Mouse (Mus musculus) liver (tissue): ENCODE measurements around the gene Cux1.
A peak's percentile ranks its signal among the peaks of the same experiment; 100 is the strongest.
"Not testable (repeated sequence)": the region's sequence is repeated elsewhere in the genome, so short reads cannot be mapped to it uniquely, and the experiment has no call there.

ENCODE experiments used
- DNase-seq: peaks from one replicate; pipeline ENCODE4 v3.0.0-alpha.2; 2020; ENCODE audit warnings: mixed read lengths

Gene Cux1

DNA sequence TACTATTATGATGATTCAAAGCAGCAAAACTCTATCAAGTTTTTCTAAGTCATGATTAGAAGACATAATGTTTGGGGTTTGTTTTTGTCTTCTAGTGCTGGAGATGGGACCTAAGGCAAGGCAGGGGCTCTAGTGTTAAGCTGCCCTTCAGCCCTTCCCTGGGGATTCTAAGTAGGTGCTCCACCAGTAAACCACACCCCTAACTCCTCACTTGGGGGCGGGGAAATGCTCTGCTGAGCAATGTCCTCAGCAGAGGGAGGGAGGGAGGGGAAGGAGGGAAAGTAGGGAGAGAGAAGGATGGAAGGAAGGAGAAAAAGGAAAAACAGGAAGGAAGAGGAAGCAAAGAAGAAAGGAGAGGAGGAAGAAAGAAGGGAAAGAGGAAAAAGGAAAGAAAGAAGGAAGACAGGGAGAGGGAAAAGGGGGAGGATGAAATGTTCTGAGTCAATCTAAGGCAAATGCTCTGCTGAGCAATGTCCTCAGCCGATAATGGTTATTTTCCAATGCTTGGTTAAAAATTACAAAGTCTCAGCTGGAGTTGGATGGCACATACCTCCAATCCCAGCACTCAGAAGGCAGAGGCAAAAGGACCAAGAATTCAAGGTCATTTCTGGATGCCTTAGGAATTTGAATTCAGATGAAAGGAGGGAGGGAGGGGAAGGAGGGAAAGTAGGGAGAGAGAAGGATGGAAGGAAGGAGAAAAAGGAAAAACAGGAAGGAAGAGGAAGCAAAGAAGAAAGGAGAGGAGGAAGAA, 96.1 kb downstream of the Cux1 start:
- DNase-seq = not testable (repeated sequence)

GRCm38 (mm10) chr5:136469301-136469700, 98.0 kb downstream of the Cux1 start:
- no peak for DNase-seq

DNA sequence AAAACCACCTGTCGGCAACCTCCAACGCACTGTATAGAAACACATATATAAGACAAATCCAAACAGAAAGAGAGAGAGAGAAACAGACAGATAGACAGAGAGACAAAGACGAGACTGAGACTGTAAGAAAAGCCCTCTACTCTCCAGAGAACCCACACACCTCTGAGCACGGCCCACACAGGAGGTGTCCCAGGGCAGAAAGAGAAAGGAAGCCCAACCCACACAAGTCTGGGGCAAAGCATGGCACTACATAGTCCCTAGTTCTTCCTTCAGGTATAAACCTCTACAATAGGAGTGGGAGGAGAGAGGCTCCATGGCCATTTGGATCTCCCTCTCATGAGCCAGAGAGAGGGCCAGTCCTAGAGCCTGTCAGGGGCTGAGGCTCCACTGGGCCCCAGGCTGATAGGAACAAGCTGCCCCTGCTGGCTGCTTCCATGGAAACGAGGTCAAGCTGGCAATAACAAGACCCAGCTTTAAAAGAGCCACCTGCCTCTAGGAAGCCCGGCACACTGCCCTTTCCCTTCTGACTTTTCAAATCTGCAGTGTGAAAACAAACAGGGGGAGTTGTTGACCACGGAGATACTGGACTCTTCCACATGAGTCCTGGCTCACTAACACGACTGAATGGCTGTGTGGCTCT, 99.8 kb downstream of the Cux1 start:
- peak; percentile 25 for DNase-seq

- no peak for DNase-seq
Measured at GRCm38 (mm10) chr5:136465770-136466406, 101.4 kb downstream of the Cux1 start.

GRCm38 (mm10) chr5:136465366-136465765, 101.9 kb downstream of the Cux1 start:
- no peak for DNase-seq

- no peak for DNase-seq
Measured at GRCm38 (mm10) chr5:136464849-136465248, 102.4 kb downstream of the Cux1 start.

- no peak for DNase-seq
Measured at GRCm38 (mm10) chr5:136464128-136464527, 103.2 kb downstream of the Cux1 start.

DNA sequence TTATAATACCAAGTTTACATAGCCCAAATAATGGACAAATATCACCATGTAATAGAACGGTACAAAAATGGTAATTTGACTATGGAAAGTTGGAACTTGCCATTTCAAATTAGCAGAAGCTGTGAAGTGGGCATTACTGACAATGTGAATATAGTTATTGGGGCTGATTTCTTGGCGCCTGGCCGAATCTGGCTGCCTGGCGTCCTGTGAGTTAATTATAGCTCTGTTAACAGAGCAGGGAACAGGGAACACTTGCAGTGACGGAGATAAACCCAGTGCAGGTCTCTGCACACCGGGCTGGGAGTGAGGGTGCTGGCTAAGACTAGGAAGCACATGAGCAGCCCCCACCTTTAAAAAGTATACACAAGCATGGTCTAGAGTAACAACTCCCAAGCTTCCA, 104.7 kb downstream of the Cux1 start:
- DNase-seq = no peak

- DNase-seq = no peak
Measured at GRCm38 (mm10) chr5:136459901-136460300, 107.4 kb downstream of the Cux1 start.

DNA sequence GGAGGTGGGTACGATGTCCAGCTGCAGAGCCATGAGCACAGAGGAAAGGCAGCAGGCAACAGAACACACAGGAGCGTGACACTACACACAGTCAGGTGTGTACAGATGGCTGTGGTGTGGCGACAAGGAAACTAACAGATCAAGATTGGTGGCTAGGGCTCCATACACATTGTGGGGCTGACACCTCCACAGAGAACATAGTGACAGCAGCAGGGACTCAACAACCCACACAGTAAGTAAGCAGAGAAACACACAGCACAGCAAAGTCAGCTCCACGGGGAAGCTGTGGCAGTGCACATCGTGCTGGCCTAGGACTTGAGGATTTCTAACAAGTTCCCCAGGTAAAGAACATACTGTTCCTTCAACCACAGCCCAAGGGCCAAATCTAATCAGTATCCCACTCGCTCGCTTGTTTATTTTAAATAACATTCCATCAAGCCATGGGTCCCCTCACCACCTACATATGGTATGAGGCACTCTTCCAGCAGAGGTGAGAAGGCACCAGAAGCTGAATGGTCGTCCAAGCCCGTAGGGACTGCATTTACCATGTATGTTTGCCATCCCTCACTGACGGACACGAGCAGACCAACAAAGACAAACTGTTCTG, 108.3 kb downstream of the Cux1 start:
- DNase-seq = no peak

GRCm38 (mm10) chr5:136458102-136458863, 109.0 kb downstream of the Cux1 start:
- peak; percentile 16 for DNase-seq

GRCm38 (mm10) chr5:136456395-136456794, 110.9 kb downstream of the Cux1 start:
- no peak for DNase-seq

DNA sequence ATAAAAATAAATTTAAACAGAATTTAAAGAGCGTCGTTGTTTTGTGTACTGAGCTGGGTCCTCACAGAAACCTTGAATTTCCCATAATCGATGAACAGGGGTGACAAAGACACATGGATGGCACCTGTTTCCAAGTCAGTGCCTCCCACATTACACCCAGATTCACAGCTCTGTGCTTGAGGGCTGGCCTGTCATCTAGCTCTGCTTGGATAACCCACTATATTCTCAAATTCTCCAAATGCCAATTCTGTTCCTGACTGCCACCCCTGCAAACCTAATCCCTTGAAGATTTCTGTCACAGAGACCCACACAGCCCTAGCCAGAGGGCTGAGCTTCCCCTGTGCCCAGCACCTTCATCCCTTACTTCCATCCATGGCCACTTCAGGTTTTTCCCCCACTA, 114.6 kb downstream of the Cux1 start:
- no peak for DNase-seq

- DNase-seq = no peak
Measured at GRCm38 (mm10) chr5:136449801-136450200, 117.5 kb downstream of the Cux1 start.

DNA sequence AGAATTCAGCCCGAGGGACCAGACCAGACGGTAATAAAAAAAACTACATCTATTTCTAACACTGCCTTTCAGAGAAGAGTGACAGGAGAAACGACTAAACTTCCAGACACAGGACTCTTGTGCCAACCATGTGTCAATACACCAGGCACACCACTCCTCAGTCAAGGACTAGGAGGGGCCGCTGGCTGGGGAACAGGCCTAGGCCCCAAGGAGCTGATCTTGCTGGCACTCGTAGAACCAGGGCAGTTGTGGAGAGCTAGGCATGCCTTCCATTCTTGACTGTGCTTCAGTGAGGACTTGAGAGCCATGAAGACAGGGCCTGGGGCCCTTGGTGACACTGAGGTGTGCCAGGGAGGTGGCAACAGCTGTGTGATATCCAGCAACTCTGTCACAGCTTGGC, 121.3 kb downstream of the Cux1 start:
- no peak for DNase-seq

DNA sequence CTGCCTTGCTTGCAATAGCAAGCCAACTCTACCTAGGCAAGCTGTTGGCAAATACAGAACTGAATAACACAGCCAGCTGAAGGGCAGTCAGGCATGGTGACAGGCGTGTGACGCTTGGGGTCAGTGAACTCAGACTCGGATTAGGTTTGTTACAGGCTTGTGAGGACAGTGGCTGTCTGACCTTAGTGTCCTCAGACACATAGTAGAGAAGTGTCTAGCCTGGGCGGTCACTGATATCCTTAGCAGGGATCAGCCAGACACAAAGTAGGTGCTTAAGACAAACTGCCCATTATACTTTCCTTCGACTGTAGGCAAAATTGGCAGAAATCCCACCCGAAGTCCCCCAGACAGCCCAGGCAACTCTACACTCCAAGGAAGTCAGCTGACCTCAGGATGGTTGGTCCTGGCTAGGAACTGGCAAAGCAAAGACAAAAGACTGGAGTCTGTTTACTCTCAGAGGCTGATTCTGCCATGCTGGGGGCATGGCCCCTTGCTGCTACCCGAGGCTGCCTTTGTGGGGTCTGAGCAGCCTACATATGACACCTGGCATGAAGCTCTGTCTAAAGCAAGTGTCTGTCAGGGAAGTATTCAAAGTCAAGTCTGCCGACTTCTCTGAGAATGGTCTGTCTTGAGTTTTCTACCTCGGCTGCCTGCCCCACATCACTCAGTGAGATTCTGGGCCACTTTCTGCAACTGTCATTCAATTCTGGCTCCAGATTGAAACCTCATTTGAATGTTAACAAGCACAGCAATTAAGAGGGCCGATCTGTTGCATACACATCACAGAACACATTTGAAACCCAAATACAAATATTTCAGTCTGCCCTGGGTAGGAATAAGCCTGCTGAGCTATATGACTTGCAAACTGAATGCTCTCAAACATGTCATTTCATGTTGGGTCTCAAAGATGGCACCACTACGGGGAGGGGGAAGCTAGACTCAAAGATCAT, 124.8 kb downstream of the Cux1 start:
- no peak for DNase-seq

DNA sequence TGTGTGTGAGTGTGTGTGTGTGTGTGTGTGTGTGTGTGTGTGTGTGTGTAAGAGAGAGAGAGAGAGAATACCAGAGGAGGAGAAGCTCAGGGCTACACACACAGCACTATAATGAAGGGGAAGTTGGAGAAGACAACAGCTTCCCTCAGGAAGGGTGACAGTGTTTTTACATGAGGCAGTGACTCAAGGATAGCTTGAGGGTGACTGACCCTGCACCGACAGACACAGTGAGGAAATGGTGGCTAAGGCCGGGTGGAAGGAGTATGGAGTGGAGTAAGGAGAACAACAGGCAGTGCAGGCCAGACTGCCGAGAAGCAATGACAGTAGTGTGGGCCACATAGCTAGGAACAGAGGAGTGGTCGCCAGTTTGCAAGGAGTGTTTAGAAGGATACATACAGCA, 137.6 kb downstream of the Cux1 start:
- DNase-seq = no peak

DNA sequence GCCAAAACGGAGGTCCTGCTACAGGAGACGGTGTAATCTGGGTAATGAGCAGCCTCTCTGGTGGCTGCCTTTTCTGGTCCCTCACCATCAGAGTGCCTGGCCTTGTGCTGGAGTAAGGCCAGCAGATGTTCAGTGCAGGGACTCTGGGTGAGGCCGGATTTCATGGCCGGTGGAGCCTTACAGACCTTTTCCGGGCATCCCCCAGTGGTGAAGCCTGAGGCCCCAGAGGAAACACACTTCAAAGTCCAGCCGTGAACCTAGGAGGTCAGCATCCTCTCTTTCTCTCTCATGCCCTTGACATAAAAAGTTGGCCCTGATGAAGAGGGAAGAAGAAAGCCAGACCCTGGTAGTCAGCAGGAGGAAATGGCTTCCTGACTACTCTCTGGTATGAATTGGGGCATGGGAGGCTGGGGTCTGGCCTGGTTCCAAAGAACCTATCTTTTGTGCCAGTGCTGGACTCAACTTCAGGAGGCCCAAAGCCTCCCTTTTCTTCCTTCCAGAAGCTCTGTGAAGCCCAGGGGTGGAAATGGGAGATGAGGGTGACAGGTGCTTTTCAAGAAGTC, 138.7 kb downstream of the Cux1 start:
- DNase-seq = peak; percentile 12

DNA sequence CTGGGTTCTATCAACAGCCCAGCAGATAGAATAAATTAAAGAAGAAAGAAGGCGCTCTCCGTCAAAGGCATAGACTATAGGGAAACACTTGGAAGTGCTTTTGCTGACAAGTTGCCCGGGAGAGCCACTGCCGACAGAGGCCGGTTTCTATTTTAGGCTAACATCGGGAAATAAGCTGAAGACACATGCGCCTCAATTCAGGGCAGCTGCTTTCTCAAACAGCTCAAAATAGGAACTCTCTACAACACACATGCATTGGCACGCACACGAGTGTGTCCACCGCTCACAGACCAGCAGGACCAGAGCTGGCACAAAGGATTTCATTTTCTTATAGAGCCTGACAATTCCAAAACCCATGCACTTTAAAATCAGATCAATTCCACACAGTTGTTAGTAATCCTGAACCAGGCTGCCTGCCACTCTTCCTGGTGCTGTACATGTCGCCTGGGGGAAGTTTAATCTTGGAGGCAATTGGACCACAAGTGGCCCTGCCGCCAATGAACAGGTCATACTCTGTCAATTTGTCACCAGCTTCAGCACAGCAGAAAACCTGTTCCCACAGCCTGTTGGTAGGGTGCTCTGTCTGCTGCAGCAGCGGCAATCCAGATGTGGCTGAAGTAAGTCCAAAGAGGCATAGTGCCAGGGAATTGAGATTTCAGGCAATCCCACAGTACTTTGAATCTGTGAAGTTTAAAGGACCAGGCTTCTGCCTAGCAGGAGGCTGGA, 139.4 kb downstream of the Cux1 start:
- DNase-seq = no peak

DNA sequence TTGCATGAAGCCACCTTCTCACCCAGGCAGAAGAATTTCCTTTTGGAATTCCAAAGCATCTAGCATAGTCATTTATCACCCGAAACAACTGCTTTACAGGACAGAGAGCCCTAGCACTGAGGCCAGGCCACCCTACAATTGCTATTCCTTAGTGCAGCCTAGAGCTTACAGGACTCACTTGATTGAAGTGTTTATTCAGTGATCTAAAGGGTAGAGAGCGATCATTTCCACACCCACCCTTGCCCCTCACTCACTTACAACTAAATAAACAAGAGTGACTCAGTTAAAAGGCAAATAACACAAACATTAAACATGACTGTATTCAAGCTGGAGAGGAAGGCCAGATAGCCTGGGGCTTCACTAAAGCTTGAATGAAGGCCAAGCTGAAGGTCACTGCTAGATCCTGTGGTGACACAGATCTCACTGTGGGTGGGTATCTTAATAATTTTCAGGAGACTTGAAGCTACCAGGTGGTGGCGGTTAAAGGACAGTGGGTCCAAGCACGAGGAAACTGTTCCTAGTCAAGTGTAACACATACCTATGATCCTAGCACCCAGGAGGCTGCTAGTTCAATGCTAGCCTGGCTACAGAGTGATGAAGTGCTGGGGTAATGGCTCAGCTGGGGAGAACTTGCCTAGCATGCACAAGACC, 140.0 kb downstream of the Cux1 start:
- no peak for DNase-seq
